Mouse (Mus musculus) megakaryocyte, adult 5-6 weeks (primary cell): ENCODE measurements around the gene Wbp2. TPM values are rescaled to one million over a fixed set of nuclear protein-coding genes. Genes with fewer than 3 reads are reported as not detected.

Experiments used
- ATAC-seq: 2 replicates; pipeline ENCODE4 v1.8.0; 2016; ENCODE audit warnings: mild to moderate bottlenecking, inconsistent platforms; ENCODE audit not compliant: poor library complexity, severe bottlenecking
- total RNA-seq, 2 experiments: library from RNA; stranded (forward) in 1 of 2; stranded (reverse) in 1 of 2; fragments of 153-499, 151-499 nt in 1 of 2; fragments of 221-1000, 200-1000 nt in 1 of 2; gene quantifications; 2 replicates each; pipeline versions ENCODE4 v1.2.3 to v1.2.4; 2015 to 2017

Wbp2 gene
- total RNA-seq, 2 experiments from 2014 or later, result 39.5 to 89.9 TPM

GRCm38 (mm10) chr11:116040593-116040992 is 46.2 kb downstream of the Wbp2 start:
- no peak for ATAC-seq

- ATAC-seq, result no peak
These were observed 49.0 kb downstream of the Wbp2 start for GRCm38 (mm10) chr11:116037826-116038225.

GRCm38 (mm10) chr11:116036671-116037070 is 50.1 kb downstream of the Wbp2 start:
- no peak for ATAC-seq

GRCm38 (mm10) chr11:116034584-116034983 is 52.2 kb downstream of the Wbp2 start:
- no peak for ATAC-seq

DNA sequence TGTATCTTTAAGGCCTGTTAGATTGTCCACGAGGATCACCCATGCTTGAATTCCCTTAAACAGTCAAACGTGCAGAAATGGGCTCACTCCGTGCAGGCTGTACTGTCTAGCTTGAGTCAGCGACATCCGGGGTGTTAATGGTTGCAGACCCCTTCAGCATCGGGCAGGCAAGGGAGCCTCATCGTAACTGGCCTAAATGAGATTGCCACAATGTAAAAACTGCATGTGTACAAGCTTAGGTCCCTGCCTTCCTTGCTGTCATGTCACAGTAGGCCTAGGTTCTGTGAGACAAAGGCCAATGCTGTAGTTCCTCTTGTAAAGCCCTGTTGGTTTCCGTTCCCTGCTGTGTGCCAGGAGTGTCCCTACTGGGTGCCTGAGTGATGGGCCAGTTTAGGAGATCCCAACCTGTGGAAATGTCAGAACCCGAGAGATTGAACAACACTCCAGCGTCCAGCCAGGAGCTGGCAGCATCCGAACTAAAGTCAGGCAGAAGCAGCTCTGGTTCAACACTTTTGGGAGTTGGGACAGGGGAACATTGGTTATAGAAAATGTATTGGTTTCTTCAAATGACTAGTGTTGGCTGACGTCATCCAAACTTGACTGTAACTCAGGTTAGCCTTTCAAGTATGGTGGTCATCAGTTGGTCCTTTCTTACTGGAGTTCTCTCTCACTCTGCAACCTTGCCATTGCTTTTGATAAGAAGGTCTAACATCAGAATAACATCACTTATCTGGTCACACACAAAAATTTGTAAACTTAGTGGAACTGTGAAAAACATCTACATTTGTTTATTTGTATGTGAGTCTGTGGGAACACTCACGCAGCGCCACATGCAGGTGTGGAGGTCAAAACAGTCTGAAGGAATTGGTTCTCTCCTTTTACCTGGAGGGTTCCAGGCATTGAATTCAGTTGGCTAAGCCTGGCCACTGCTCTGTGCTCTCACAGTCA is 55.6 kb downstream of the Wbp2 start:
- peak; percentile 47 for ATAC-seq

GRCm38 (mm10) chr11:116030088-116030897 is 56.5 kb downstream of the Wbp2 start, which contains the start of gene Unk:
TSS of gene Unk (plus strand) at chr11:116030322.
- peak; percentile 85 for ATAC-seq

DNA sequence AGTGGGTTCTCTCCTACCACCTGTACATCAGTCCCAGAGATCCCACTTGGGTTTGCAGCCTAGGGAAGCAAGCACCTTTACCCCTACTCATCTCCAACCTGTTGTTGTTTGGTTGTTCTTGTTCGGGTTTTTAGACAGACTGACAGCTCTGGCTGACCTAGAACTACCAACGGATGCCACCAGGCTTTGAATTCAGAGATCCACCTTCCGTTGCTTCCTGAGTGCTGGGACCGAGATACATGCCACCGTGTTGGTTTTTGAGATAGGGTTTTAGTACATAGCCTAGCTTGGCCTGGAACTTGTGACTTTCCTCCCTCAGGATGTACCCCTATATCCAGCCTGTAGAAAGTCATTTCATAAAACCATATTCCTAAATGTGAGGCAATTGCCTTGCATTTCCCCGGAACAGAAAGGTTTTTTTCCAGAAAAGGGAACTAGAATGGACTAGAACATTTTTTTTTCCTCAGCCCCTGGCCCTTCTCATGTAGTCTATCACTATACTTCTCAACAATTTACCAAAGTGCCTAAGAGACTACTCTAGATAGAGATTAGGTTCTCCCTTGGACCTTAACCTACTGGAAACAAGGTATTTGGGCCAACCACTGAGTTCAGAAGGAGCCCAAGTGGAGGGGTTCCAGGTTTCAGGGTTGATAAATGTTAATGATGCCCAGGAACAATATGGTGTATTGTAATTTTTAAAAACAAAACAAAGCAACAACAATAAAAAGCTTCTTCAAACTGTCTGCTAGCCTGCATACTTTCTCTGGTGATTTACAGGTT is 57.5 kb downstream of the Wbp2 start:
- ATAC-seq, result no peak

Other genes starting within 250 kb of the Wbp2 start
- gene Myo15b, start 228.6 kb downstream of the Wbp2 start, total RNA-seq (2015), result 0.51 TPM in 1 of 2 replicates, not detected in the other
- 0.04 and 0.33 TPM in 2 replicates for gene Myo15b, start 228.6 kb downstream of the Wbp2 start, total RNA-seq (2017)
- 37.5 and 48.1 TPM in 2 replicates for gene Smim5, start 187.0 kb downstream of the Wbp2 start, total RNA-seq (2015)
- gene Smim5, start 187.0 kb downstream of the Wbp2 start, total RNA-seq (2017), result 40.4 and 42.5 TPM in 2 replicates
- gene Smim6, start 175.0 kb downstream of the Wbp2 start, total RNA-seq (2015), result 2.7 and 4.9 TPM in 2 replicates
- 0.73 TPM in 1 of 2 replicates, not detected in the other for gene Smim6, start 175.0 kb downstream of the Wbp2 start, total RNA-seq (2017)
- gene Sap30bp, start 153.7 kb downstream of the Wbp2 start, total RNA-seq (2015), result 18.6 and 22.6 TPM in 2 replicates
- 158 and 190 TPM in 2 replicates for gene Sap30bp, start 153.7 kb downstream of the Wbp2 start, total RNA-seq (2017)
- 13.2 and 19.9 TPM in 2 replicates for gene Recql5, start 153.5 kb downstream of the Wbp2 start, total RNA-seq (2015)
- 19.9 and 22.5 TPM in 2 replicates for gene Recql5, start 153.5 kb downstream of the Wbp2 start, total RNA-seq (2017)
- 0.09 TPM in 1 of 2 replicates, not detected in the other for gene Itgb4, start 112.3 kb downstream of the Wbp2 start, total RNA-seq (2015)
- gene Itgb4, start 112.3 kb downstream of the Wbp2 start, total RNA-seq (2017), result not detected in 2 replicates
- gene Galk1, start 74.3 kb downstream of the Wbp2 start, total RNA-seq (2015), result 4.6 and 5.0 TPM in 2 replicates
- 10.4 and 10.8 TPM in 2 replicates for gene Galk1, start 74.3 kb downstream of the Wbp2 start, total RNA-seq (2017)
- 756 and 808 TPM in 2 replicates for gene H3f3b, start 59.0 kb downstream of the Wbp2 start, total RNA-seq (2015)
- gene H3f3b, start 59.0 kb downstream of the Wbp2 start, total RNA-seq (2017), result 735 and 795 TPM in 2 replicates
- 10.1 and 10.5 TPM in 2 replicates for gene Unk, start 56.7 kb downstream of the Wbp2 start, total RNA-seq (2015)
- gene Unk, start 56.7 kb downstream of the Wbp2 start, total RNA-seq (2017), result 7.8 and 8.3 TPM in 2 replicates
- gene Unc13d, start 9.0 kb downstream of the Wbp2 start, total RNA-seq (2015), result 16.5 and 18.2 TPM in 2 replicates
- gene Unc13d, start 9.0 kb downstream of the Wbp2 start, total RNA-seq (2017), result 26.7 and 27.7 TPM in 2 replicates
- 0.47 TPM in 1 of 2 replicates, not detected in the other for gene Trim47, start 40.2 kb upstream of the Wbp2 start, total RNA-seq (2015)
- gene Trim47, start 40.2 kb upstream of the Wbp2 start, total RNA-seq (2017), result 0.07 TPM in 1 of 2 replicates, not detected in the other
- 15.8 and 15.9 TPM in 2 replicates for gene Trim65, start 44.1 kb upstream of the Wbp2 start, total RNA-seq (2015)
- gene Trim65, start 44.1 kb upstream of the Wbp2 start, total RNA-seq (2017), result 7.9 and 10.7 TPM in 2 replicates
- gene Mrpl38, start 51.9 kb upstream of the Wbp2 start, total RNA-seq (2015), result 14.6 and 17.3 TPM in 2 replicates
- gene Mrpl38, start 51.9 kb upstream of the Wbp2 start, total RNA-seq (2017), result 6.9 and 10.0 TPM in 2 replicates
- gene Fbf1, start 81.2 kb upstream of the Wbp2 start, total RNA-seq (2015), result 2.9 and 5.9 TPM in 2 replicates
- gene Fbf1, start 81.2 kb upstream of the Wbp2 start, total RNA-seq (2017), result 5.7 and 6.3 TPM in 2 replicates
- gene Ten1, start 111.9 kb upstream of the Wbp2 start, total RNA-seq (2015), result 58.5 and 63.9 TPM in 2 replicates
- gene Ten1, start 111.9 kb upstream of the Wbp2 start, total RNA-seq (2017), result 21.4 and 27.2 TPM in 2 replicates
- 15.1 and 18.3 TPM in 2 replicates for gene Acox1, start 112.0 kb upstream of the Wbp2 start, total RNA-seq (2015)
- gene Acox1, start 112.0 kb upstream of the Wbp2 start, total RNA-seq (2017), result 18.6 and 19.7 TPM in 2 replicates
- gene Evpl, start 151.1 kb upstream of the Wbp2 start, total RNA-seq (2015), result 0.11 TPM in 1 of 2 replicates, not detected in the other
- 0.24 and 0.37 TPM in 2 replicates for gene Evpl, start 151.1 kb upstream of the Wbp2 start, total RNA-seq (2017)
- 17.4 and 21.0 TPM in 2 replicates for gene Srp68, start 187.2 kb upstream of the Wbp2 start, total RNA-seq (2015)
- gene Srp68, start 187.2 kb upstream of the Wbp2 start, total RNA-seq (2017), result 17.8 and 19.3 TPM in 2 replicates
- not detected in 2 replicates for gene Galr2, start 193.9 kb upstream of the Wbp2 start, total RNA-seq (2015)
- gene Galr2, start 193.9 kb upstream of the Wbp2 start, total RNA-seq (2017), result 0.07 TPM in 1 of 2 replicates, not detected in the other
- gene Exoc7, start 220.2 kb upstream of the Wbp2 start, total RNA-seq (2015), result 29.2 and 34.8 TPM in 2 replicates
- 20.3 and 27.3 TPM in 2 replicates for gene Exoc7, start 220.2 kb upstream of the Wbp2 start, total RNA-seq (2017)
- not detected in 2 replicates for gene Foxj1, start 248.4 kb upstream of the Wbp2 start, total RNA-seq (2015)
- not detected in 2 replicates for gene Foxj1, start 248.4 kb upstream of the Wbp2 start, total RNA-seq (2017)